Mouse (Mus musculus): Measurements from ENCODE around the gene Rps6kl1.

The Rps6kl1 gene

DNA sequence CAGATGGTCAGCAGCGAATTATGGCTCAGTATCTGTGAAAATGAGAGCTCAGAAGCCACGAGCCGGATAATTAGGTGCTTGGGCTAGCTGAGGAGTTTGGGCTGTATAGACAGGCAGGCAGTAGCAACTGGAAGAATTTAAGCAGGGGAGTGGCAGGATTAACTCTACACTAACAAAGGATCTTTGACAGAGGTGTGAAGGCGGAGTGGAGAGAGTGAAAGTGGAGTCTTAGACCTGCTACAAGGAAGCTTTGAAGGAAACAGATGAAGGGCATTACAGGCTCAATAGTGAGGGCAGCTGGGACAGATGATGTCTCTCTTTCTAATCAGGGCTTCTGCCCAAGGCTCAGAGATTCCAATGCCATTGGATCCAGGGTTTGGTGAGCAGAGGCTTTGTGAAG is 41.6 kb downstream of the Rps6kl1 start:
- DNase-seq (ENCODE audit: low read depth, low spot score), result peak; percentile 46

DNA sequence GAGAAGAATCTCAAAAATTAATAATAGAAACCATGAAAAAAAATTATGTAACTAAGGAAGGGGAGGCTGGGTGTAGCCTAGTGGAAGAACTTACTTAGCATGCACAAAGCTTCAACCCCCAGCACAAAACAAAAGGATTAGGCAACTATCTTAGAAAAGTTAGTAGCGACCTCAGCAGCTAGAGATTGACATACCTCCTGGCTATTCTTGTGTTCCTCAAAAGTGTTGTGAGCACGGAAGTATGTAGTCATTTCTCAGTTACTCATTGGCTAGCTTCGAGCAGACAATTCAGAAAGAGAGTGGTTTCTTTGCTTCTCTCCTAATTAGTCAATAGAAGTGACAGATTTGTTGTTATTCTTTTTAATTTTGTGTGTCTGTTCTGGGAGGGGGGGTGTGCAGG is 42.4 kb downstream of the Rps6kl1 start:
- no peak for DNase-seq (ENCODE audit: low read depth, low spot score)

DNA sequence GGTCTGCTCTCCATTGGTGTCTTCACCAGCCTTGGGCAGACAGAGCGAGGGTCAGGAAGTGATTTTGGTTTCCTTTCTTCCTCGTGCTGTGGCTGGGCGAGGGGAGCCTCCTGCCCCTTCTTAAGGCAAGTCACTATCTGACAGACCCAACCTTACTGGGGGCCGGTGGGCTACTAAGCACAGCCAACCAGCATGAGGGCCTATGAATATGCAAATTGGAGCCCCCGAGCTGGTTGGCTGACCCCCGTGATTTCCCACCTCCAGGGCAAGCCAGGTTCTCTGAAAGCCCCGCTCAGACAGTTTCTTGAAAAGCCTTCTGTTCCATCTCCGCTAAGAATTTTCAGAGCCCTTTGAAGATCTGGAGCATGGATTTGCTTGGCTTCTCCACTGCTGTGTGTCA is 44.8 kb downstream of the Rps6kl1 start:
- no peak for DNase-seq (ENCODE audit: low read depth, low spot score)

DNA sequence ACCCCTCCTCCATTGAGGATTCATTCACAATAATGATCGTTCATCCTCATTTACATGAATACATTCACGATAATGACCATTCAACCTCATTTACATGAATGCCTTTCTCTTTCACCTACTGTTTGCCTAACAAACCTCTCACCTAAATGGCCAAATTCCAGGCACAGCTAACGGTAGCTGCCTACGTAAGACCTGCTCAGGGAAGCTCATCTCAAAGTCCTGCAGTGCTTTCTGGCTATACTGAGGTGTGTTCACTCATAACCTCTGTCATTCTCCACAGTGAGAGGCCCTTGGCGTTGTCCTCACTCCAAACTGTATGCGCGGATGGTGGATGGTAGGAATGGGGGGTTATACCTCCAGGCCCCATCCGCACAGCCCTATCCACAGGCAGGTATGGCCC is 46.3 kb downstream of the Rps6kl1 start:
- DNase-seq (ENCODE audit: low read depth, low spot score), result no peak

DNA sequence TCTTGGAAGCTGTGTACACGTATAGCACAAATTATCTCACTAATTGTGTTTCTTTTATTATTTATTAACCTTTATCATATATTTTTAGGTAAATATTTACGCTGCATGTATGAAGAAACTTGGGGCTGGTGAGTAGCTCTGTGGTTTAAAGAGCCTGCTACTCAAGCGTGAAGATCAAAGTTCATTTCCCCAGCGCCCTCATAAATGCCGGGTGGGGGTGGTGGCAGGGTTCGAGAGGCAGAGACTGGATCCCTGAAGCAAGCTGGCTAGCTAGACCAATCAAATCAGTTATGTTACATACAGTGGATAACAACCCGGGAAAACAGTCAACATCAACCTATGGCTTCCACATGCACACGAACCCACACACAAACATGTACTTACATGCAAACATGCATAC is 48.0 kb downstream of the Rps6kl1 start:
- no peak for DNase-seq (ENCODE audit: low read depth, low spot score)

DNA sequence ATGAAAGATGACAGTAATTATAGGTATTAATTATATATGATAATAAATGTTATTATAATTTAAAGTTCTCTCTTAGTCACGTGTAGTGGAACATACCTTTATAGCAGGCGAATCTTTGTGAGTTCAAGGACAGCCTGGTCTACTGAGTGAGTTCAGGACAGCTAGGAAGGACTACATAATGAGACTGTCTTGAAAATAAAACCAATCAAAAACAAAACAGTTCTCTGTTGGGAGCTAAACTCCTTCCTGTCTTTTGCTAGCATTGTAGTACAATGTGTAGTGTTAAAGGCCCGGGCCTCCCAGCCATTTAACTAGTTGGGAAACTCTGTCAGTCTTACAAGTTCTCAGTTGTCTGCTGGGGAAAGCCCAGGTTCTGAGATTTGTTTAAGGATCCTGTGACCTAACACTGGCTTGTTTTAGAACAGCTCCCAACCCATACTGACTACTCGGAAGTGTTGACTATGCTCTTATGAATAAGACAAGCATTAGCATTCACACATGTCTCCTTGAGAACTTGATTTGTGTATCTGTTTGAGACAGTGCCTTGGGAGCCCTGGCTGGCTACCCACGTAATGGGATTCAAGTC is 49.5 kb downstream of the Rps6kl1 start:
- no peak for DNase-seq (ENCODE audit: low read depth, low spot score)

DNA sequence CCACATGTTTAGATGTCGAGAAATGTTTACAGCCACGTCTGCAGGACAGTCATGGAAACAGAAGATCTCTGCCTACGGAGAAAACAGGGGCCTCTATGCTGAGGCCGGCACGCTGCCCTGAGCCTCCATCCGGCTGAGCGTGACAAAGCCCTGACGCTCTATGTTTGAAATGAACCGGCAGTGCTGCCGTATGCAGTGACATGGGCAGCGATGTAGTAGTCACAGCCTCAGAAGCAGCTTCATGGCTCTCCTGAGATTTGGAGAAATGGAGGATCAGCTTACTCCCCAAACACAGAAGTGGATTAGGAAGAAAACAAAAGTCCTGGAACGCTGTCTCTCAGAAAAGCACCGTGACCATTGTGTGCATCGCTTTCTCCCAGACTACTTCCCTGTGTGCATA is 50.1 kb downstream of the Rps6kl1 start:
- no peak for DNase-seq (ENCODE audit: low read depth, low spot score)

DNA sequence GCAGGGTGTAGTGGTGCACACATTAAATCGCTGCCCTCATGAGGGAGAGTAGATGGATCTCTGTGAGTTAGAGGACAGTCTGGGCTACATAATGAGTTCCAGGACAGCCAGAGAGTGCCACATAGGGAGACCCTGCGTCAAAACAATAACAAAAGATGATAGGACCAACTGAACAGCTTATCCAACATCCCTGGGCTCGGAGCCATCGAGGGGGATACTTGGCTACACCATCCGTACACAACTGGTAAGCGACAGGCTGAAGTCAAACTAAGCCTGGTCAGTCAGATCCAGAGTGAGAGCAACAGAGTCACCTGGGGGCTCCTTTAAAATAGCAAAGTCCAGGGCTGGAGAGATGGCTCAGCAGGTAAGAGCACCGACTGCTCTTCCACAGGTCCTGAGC is 55.2 kb downstream of the Rps6kl1 start:
- DNase-seq (ENCODE audit: low read depth, low spot score), result no peak

DNA sequence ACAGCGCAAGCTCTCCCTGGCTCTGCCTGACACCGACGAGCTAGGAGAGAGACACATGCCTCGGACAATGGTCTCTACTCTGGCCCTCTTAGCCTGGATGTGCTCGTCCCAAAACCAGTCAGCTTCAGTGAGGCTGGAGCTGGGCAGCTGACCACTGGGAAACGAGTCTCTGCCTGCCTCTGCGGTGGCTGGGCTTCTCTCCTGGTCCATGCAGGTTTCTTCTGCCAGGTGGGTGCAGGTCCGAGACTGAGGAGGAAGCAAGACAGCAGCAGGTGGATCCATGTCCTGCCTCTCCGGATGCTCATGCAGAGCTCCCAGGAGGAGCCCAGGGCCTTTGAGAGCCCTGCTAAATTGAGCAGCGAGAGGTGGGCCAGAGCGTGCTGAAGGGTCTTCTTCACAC is 55.9 kb downstream of the Rps6kl1 start:
- DNase-seq (ENCODE audit: low read depth, low spot score), result no peak

DNA sequence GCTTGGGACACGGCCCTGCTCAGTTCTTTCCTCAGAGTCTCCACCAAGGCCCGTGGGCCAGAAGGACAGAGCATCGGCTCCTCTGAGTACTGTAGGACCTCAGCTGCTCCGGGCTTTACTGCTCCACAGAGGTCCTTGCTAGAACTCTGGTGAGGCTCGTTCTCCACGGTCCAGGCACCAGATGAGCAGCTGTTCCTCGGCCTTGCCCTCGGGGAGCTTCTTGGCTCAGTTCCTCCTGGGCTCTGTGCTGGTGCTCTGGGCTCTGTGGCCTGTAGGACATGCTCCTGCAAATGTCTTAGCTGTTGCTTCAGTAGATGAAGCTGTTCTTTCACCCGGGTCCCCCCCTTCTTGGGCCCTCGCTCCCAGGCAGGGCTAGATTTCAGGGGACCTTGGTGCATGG is 56.4 kb downstream of the Rps6kl1 start:
- no peak for DNase-seq (ENCODE audit: low read depth, low spot score)

DNA sequence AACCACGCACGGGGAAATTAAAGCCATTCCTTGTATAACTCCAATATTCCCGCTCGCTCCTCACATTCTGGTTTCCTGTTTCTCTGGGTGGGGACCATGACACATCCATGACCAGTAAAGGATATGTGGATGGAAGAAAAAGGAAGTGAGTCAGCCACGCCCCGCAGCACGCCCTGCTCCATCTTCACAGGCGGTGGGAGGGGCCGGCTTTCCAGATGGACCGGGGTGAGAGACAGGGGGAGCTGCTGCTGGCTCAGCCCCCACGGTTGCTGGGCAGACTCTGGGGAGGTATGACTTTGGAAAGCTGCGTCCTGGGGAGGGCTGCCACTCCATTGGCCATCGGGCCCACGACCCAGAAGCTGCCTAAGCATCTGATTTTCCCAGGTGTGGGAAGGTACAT is 57.1 kb downstream of the Rps6kl1 start:
- peak; percentile 51 for DNase-seq (ENCODE audit: low read depth, low spot score)

DNA sequence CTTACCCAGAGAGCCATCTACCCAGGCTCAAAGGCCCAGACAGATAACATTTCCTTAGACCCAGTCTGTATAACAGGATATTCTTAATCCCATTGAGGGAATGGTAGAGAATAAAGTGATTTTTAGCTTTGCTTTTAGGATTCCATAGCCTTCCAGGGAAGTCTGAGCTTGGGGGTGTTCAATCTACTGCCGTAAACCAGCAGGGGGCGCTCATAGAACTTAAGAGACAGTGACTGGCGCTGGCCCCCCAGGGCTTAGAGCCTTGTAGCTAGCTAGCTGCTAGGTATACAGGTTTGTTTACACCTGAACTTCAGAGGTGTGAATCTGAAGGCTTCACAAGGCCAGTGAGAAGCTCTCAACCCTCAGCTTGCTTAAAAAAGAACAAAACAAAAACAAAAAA is 58.9 kb downstream of the Rps6kl1 start:
- peak; percentile 79 for DNase-seq (ENCODE audit: low read depth, low spot score)

DNA sequence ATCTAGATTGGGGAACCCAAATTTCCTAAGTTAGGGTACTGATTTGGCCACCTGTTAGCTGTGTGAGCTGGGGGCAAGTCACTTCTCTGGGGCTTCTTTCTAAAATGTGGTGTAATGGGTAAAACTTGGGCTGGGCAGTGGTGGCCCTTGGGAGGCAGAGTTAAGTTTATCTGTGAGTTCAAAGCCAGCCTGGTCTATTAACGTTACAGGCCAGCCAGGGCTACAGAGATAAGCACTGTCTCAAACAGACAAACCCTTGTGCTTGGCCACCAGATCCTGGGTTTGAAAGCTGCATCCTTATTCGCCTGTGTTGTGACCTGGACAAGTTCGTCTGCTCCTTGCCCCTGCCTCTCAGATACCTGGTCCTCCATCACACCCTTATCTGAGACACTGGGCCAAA is 59.9 kb downstream of the Rps6kl1 start:
- no peak for DNase-seq (ENCODE audit: low read depth, low spot score)

DNA sequence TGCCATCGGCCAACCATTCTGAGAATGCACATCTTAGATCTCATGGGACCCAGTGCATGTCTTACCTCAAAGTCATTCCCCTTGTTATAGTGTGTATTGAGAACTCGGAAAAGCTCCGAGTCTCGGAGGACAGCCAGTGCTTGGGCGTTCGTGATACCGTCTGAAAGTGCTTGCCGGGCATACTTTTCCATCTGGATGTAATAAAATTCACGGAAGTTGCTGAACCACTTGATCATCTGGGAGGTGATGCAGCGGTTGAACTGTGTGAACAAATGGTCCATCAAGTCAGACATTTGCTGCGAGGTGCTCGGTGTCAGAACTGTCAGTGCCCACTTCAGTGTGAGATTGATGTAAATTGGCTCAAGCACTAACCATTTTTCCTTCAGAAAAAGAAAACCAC is 63.2 kb downstream of the Rps6kl1 start:
- DNase-seq (ENCODE audit: low read depth, low spot score), result no peak
